ENCODE assay signal across 18 mouse cellular contexts in genomic region chr6:135562267-135562666, GRCm38 (mm10).
DNase-seq lines count a peak whose midpoint lies in the region; ATAC-seq lines count a peak whose summit lies in the region.
"Had no signal": no experiment of that assay in that cellular context is flagged by ENCODE, and none has a peak within 500 bp of the region (broad histone marks: within the 10 kb centered on the region; RNA-seq: fewer than 3 reads in every experiment).

No protein-coding gene starts in this region.

- no peak for DNase-seq in cerebellum, postnatal 4 days (ENCODE audit: low spot score in 2 of 2)
- DNase-seq in layer of hippocampus, adult 9-11 months, result peak; percentile 54
- no peak for DNase-seq in layer of hippocampus, postnatal 25 days (ENCODE audit: extremely low spot score in 1 of 2, low spot score in 1 of 2)
- DNase-seq in cerebellum, adult 11 months, result peak; percentile 19
- peak; percentile 63 for DNase-seq in cerebellum, adult 9-11 months
- no peak for DNase-seq in urinary bladder, postnatal 14 days (ENCODE audit: low spot score)
- DNase-seq: adrenal gland, postnatal 36 days; gastrocnemius, postnatal 10 days; heart, postnatal 10 days; kidney, adult 11 months; kidney, postnatal 36 days; lung, adult 18-20 months; lung, postnatal 10 days; right cerebral cortex, adult 18-20 months; thymus, postnatal 25 days had no signal

- ATAC-seq in cerebellum, adult (ENCODE audit: insufficient number of reproducible peaks, low FRiP score, low TSS enrichment), result 0 out of 2 replicates have a peak, but pooled peaks have one; percentile 29
- no peak for ATAC-seq in monocyte, adult 5-6 weeks (replicated peaks; ENCODE audit: insufficient number of reproducible peaks, low FRiP score, low TSS enrichment, poor library complexity, severe bottlenecking)
- ATAC-seq: liver, embryonic 12.5 days had no signal

Comparison
In these comparisons a context has a peak if more than half of its experiments do, and no peak if none do; other contexts are left out.
1. DNase-seq: peak in layer of hippocampus, adult 9-11 months (single experiment), cerebellum, adult 11 months (single experiment) and cerebellum, adult 9-11 months (single experiment); none in cerebellum, postnatal 4 days (0 of 2), layer of hippocampus, postnatal 25 days (0 of 2) and urinary bladder, postnatal 14 days (single experiment).